Mouse (Mus musculus) E14TG2a.4 (cell line): ENCODE measurements around the gene Gm11042.

Experiments used
- CTCF ChIP-seq: conservative IDR thresholded peaks from 2 replicates; pipeline ENCODE4 v1.5.1; 2014; ENCODE audit warnings: low read length
- POU5F1 ChIP-seq: IDR thresholded peaks from 2 replicates; pipeline ENCODE4 v1.6.1; 2014; ENCODE audit warnings: low read length, borderline replicate concordance

DNA sequence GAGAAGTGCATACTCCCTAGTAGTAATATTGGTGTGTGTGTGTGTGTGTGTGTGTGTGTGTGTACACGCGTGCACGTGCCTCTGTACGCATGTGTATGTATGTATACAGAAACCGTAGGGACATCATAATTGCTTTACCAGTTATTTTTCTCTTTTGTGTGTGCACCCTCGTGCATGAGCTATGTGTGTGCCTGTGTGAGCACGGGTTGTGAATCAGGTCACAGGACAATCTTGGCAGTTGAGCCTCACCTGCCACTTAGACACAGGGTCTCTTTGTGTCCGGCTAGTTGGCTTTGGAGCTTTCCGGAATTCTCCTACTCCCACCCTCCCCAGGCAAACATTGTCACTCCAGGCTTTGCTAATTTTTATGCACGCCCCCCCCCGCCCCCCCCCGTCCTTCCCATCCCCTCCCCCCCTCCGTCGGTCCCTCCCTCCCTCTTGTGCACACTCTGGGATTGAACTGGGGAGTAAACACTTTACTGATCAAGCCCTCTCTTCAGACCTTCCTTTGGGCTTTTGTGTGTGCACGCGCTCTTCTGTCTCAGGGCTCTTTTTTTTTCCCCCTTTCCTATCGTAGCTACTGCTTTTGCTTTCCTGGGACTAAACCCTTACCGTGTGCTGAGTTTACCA lies at the start of gene Gm11042:
- no peak for TF ChIP-seq CTCF
- no peak for TF ChIP-seq POU5F1
